Mouse (Mus musculus) midbrain, postnatal 0 days (tissue): ENCODE measurements at regions not wholly inside any gene's neighbourhood (a gene's known extent, or its start where the extent isn't known, plus 50 kb on each side); places are given as distances from the start of the nearest gene placed in this dataset.

Experiments
- ATAC-seq: fragments of 200-750 bp; cut with Nextera tagmentation; 2 replicates; pipeline ENCODE4 v1.8.0; 2017; ENCODE audit warnings: moderate number of reproducible peaks, mild to moderate bottlenecking, moderate TSS enrichment, moderate library complexity; ENCODE audit not compliant: low FRiP score
- DNase-seq: peaks from one replicate; pipeline ENCODE4 v3.0.0-alpha.2; 2015; ENCODE audit warnings: low spot score
- H3K27ac ChIP-seq: fragments of 300-500 bp; sonication (generic); 2 replicates; pipeline ENCODE4 v1.5.1; 2014; ENCODE audit warnings: low read depth, mild to moderate bottlenecking, low read length, mixed read lengths
- H3K27me3 ChIP-seq: fragments of 300-500 bp; sonication (generic); 2 replicates; pipeline ENCODE4 v1.6.1; 2014; ENCODE audit warnings: low read length, control low read depth, mixed read lengths; ENCODE audit not compliant: insufficient read depth
- H3K36me3 ChIP-seq: fragments of 300-500 bp; sonication (generic); 2 replicates; pipeline ENCODE4 v1.6.1; 2014; ENCODE audit warnings: low read length, control low read depth, mixed read lengths; ENCODE audit not compliant: insufficient read depth
- H3K4me1 ChIP-seq: fragments of 300-500 bp; sonication (generic); 2 replicates; pipeline ENCODE4 v1.6.1; 2014; ENCODE audit warnings: mild to moderate bottlenecking, control low read depth, antibody characterized with exemption, low read length, mixed read lengths; ENCODE audit not compliant: insufficient read depth
- H3K4me2 ChIP-seq: fragments of 300-500 bp; sonication (generic); 2 replicates; pipeline ENCODE4 v1.6.1; 2014; ENCODE audit warnings: low read depth, mild to moderate bottlenecking, low read length, mixed read lengths; ENCODE audit not compliant: poor library complexity, severe bottlenecking
- H3K4me3 ChIP-seq: fragments of 300-500 bp; sonication (generic); 2 replicates; pipeline ENCODE4 v1.5.1; 2014; ENCODE audit warnings: low read depth, mild to moderate bottlenecking, low read length, moderate library complexity
- H3K9ac ChIP-seq: fragments of 300-500 bp; sonication (generic); replicated peaks from 2 replicates; pipeline ENCODE4 v1.6.1; 2014; ENCODE audit warnings: mild to moderate bottlenecking, low read length, moderate library complexity, mixed read lengths; ENCODE audit not compliant: poor library complexity, severe bottlenecking
- H3K9me3 ChIP-seq: fragments of 300-500 bp; sonication (generic); 2 replicates; pipeline ENCODE4 v1.6.1; 2016; ENCODE audit warnings: low read length, control low read depth
- CTCF ChIP-seq: IDR thresholded peaks from 2 replicates; pipeline ENCODE4 v1.5.1; 2016; ENCODE audit warnings: antibody characterized with exemption, mild to moderate bottlenecking
- WGBS: fragments of 180-500 bp; shearing (Covaris S2); extraction: QIAGEN DNeasy Blood & Tissue Kit; methylation state at CpG from one replicate; pipeline ENCODE4 v1.1.7; 2014; 5-methylcytosine and 5-hydroxymethylcytosine counted together

DNA sequence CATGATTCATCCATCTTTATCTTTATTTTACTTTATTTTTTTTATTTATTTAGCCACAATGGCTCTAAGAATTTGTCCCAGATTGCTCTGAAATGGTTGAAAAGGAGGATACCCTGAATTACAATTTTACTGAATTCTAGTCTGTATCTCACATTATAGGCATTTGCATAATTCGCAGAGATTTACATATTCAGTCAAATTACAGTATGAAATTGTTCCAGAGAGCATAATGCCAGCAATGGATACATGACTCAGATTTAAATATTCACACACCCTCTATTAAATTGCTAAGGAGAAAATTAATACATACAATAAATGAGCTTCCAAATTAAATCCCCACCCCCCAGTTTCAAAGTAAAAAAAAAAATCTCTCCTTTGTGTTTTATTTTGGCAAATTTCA lies 238.8 kb upstream of the Cwc22 start:
- 72% methylated on average over 1 of the region's 1 CpGs for WGBS
- TF ChIP-seq CTCF: no peak
- Histone ChIP-seq H3K9ac (no peak overlapping the region), H3K36me3 (no peaks in the 10 kb centered on the region), H3K4me3 (no peak overlapping the region), H3K27ac (no peak overlapping the region), H3K4me1 (no peaks in the 10 kb centered on the region), H3K4me2 (no peak overlapping the region), H3K9me3 (no peaks in the 10 kb centered on the region), H3K27me3 (no peaks in the 10 kb centered on the region)
- DNase-seq: no peak
- ATAC-seq: no peak

DNA sequence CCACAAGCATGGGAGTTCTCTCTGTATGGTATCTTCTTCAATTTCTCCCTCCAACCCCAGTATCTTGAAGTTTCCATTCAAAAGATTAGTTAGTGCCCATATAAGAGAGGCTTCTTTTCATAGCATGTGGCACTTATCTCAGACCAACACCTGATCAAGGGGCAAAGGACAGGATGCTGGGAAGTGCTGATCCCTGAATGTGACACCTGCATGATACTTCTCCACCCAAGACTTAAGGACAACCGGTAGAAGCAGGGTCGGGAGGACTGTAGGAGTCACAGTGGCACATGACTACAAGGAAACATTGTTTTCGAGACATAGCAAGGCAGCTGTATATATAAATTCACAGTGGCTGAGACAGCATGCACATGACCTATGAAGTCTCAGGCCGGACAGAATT lies 227.6 kb upstream of the Cwc22 start:
- Histone ChIP-seq H3K9ac (no peak overlapping the region), H3K4me1 (no peaks in the 10 kb centered on the region), H3K4me2 (no peak overlapping the region), H3K27ac (no peak overlapping the region), H3K27me3 (no peaks in the 10 kb centered on the region), H3K4me3 (no peak overlapping the region), H3K36me3 (no peaks in the 10 kb centered on the region), H3K9me3 (no peaks in the 10 kb centered on the region)
- TF ChIP-seq CTCF: no peak
- WGBS: 83% methylated on average over 4 of the region's 4 CpGs
- DNase-seq (no peak), ATAC-seq (no peak)

DNA sequence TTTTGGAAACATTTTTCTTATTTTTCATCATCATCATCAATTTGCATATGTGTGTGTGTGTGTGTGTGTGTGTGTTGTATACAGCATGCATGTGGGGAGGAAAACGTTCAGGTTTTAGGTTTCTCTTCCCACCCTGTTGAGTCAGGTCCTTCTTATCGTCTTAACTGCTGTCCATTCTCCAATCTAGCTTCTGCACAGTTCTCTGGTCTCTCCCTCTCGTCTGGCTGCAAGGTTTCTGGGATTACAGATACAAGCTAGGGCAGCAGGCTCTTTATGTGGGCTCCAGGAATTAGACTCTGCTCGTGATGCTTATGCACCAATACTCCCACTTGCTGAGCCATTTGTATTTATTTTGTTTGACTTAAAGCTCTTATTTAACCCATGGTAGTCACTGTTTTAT lies 226.6 kb upstream of the Cwc22 start:
- TF ChIP-seq CTCF: no peak
- no peak overlapping the region for H3K9ac ChIP-seq
- no peak overlapping the region for H3K4me2 ChIP-seq
- no peak for ATAC-seq
- WGBS: 61% methylated on average over 4 of the region's 4 CpGs
- DNase-seq: no peak
- H3K4me1 ChIP-seq: no peaks in the 10 kb centered on the region
- H3K9me3 ChIP-seq: no peaks in the 10 kb centered on the region
- no peak overlapping the region for H3K4me3 ChIP-seq
- no peaks in the 10 kb centered on the region for H3K27me3 ChIP-seq
- H3K36me3 ChIP-seq: no peaks in the 10 kb centered on the region
- H3K27ac ChIP-seq: no peak overlapping the region

DNA sequence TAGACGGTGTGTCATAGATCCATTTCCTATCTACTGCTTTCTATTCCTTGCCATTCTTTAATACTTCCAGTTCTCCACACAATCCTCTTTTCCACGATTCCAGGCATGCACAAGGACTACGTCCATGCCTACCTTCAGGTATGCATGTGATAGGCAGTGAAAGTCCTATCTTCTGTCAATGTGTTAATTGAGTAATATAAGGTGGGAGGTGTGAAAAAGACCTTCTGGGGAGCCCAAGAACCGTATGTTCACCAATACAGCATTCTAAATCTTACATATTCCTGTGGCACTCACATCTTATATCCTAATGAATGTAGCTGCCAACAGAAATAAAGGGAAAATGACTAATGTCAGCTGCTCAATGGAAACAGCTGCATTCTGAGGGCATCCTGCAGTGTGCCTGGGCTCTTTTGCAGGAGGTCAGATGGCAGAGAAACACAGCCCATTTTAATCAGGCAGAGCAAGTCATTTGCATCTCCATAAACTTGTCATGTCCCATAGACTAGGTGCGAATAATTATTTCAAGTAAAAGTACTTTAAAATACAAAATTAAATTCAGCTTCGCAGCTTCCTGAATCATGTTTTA lies 224.1 kb upstream of the Cwc22 start:
- no peaks in the 10 kb centered on the region for H3K27me3 ChIP-seq
- no peak for TF ChIP-seq CTCF
- no peak for ATAC-seq
- no peaks in the 10 kb centered on the region for H3K4me1 ChIP-seq
- H3K9me3 ChIP-seq: no peaks in the 10 kb centered on the region
- no peak overlapping the region for H3K27ac ChIP-seq
- 67% methylated on average over 6 of the region's 6 CpGs for WGBS
- H3K9ac ChIP-seq: no peak overlapping the region
- no peaks in the 10 kb centered on the region for H3K36me3 ChIP-seq
- no peak overlapping the region for H3K4me2 ChIP-seq
- DNase-seq: no peak
- no peak overlapping the region for H3K4me3 ChIP-seq

DNA sequence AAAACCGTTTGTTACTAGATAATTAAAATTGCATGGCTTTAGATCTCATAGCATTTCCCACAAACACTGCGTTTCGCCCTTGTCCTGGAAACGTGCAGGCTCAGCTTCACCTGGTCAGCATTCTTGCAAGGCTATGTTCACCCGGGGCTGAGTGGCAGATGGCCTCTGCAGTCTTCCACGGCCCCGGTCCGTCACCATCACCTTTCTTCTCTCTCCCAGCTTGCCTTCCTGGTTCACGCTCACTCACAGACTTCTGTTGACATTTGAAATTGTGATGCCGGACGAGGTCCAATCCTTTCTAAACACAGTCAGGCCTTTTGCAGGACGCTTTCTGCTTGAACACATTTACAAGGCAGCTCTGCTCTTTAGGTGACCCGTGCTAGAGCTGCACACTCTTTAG lies 219.3 kb upstream of the Cwc22 start:
- ATAC-seq (no peak), DNase-seq (no peak)
- Histone ChIP-seq H3K36me3 (no peaks in the 10 kb centered on the region), H3K4me1 (no peaks in the 10 kb centered on the region), H3K9ac (no peak overlapping the region), H3K4me2 (no peak overlapping the region), H3K4me3 (no peak overlapping the region), H3K9me3 (no peaks in the 10 kb centered on the region), H3K27ac (no peak overlapping the region), H3K27me3 (no peaks in the 10 kb centered on the region)
- no peak for TF ChIP-seq CTCF
- WGBS: 88% methylated on average over 13 of the region's 13 CpGs

DNA sequence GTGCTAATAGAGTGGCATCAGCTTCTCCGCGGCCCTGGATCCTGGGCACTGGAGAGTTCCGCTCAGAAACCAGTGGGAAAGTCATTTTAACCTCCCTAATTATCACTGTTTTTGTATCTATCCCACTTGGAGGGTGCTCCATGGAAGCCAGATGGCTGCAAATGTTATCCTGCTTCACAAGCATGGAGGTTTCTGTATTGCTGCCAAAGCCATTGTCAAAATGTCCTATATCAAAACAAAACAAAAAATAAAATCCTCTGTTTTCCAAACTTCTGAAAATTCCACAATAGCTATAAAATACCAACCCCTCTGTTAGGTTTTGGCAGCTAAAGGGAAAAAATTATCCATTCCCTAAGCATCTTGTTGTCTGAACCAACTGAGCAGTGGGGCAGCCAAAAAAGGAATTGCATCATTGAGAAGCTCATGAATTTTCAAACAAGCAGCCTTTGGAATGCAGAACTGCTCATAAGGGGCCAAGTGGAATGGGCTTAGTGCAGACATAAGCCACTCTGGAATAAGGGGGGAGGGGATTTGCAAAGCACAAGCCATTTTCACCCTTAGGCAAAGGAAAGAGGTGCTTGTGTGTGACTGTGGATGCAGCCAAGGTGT lies 213.8 kb upstream of the Cwc22 start:
- H3K4me1 ChIP-seq: no peaks in the 10 kb centered on the region
- no peaks in the 10 kb centered on the region for H3K9me3 ChIP-seq
- H3K9ac ChIP-seq: no peak overlapping the region
- H3K4me3 ChIP-seq: no peak overlapping the region
- peak; percentile 72 for ATAC-seq
- 44% methylated on average over 3 of the region's 3 CpGs for WGBS
- H3K36me3 ChIP-seq: no peaks in the 10 kb centered on the region
- peak; percentile 73 for DNase-seq
- no peak overlapping the region for H3K27ac ChIP-seq
- no peak overlapping the region for H3K4me2 ChIP-seq
- no peak for TF ChIP-seq CTCF
- no peaks in the 10 kb centered on the region for H3K27me3 ChIP-seq
